Mouse (Mus musculus) kidney, postnatal 10 days (tissue): ENCODE measurements at regions not wholly inside any gene's neighbourhood (a gene's known extent, or its start where the extent isn't known, plus 50 kb on each side); places are given as distances from the start of the nearest gene placed in this dataset.

ENCODE experiments used
- DNase-seq: peaks from one replicate; pipeline ENCODE4 v3.0.0; 2021; ENCODE audit warnings: mixed read lengths

DNA sequence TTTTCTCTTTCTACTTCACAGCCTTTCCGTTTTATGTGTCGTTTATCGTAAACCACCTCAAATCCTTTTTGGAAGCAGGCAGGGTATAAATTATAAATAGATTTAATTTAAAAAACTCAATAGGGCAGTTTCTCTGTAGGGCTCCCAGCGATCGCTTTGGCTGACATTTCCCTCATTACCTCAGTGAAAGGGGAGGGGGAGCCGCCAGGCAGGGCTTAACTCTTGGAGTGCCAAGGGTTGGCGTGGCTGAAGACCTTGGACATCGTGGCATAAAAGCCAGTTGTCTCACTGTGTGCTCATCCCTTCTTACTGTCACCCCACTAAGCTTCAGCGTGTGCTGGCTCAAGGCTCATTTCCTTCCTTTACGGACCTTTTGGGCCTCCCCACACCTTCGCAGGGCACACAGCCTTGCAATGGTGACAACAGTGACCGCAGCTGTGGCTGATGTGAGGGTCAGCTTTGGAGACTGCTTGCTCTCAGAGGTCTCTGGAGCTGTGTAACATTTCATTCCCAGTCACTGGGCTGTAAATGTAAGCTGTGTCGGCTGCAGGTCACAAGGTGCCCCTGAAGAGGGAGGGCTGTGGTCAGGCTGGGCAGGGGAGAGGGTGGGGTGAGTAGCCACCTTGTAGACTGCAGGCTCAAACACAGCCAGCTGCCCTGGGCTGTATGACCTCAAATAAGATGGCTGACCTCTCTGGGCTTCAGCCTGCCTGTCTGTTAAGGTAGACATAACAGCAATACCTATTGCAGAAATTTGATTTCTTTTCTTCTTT, 81.6 kb upstream of the Stx16 start:
- peak; percentile 38 for DNase-seq

DNA sequence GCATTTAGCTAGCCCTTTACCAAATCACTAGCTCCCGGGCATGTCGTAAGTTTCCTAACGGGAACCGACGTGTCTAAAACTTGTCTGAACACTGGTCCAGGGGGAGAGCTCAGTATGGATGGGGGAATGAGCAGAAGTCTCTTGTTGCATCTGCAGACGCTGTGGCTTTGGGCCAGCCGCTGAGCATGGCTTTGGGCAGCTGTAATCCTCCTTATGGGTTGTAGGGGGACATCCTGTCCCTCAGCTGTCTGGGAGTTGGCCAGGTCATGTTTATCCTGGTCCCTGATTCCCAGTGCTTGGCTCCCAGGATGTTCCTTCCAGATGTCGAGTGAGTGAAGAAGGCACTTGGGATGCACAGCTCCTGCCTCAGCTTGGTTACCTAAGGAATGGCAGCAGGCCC, 71.4 kb upstream of the Stx16 start:
- no peak for DNase-seq

DNA sequence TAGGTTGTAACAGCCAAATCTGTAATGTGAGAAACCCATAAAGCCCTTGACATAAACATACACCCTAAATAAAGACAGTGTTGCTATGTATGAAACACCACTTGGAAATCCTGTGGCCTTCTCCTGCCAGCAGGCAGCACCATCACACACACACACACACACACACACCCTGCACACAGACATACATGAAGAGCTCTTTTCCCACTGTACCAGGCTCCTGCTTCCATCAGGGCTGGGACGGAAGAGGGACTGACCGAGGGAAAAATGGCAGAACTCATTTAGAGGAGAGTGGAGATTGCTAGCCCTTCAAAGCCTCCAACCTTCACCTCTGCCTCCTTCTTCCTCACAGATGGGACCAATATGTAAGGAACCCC, 68.1 kb upstream of the Stx16 start:
- no peak for DNase-seq

DNA sequence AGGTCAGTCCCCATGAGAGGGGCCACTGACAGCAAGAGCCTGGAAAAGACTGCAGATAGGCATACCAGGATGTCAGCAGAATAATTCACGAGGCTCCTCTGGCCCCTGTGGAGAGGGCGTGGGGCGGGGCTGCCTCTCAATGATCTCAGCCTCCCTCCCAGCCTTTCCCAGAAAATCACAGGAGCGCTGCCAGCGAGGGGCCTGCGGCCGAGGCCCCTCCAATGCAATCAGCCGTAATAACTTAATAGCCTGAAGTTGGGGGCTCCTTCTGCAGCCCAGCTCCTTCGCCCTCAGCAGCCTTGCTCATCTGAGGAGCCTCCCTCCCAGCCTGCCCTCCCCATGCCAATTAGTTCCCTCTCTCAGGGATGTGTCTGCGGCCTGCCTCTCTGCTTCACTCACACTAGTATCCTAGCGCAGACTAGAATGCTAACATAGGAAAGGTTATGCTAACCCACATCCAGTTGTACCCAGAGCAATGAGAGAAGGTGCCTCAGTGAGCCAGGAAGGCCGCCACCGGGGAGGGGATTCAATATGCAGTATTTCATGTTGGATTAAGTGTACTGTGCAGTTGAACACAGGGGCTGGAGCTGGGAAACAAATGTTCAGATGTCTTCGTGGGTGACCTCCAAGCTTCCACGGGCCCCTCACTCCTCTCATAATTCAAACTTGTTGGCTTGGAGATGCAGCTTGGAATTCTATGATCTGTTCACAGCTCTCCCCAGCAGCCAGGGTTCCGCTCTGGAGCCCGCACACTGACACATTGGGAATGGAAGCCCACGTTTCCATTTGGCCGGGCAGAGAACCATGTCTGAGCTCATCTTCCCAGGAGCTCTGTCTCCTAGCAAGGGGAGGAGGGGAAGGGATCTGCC, 67.5 kb upstream of the Stx16 start:
- DNase-seq: peak; percentile 48

DNA sequence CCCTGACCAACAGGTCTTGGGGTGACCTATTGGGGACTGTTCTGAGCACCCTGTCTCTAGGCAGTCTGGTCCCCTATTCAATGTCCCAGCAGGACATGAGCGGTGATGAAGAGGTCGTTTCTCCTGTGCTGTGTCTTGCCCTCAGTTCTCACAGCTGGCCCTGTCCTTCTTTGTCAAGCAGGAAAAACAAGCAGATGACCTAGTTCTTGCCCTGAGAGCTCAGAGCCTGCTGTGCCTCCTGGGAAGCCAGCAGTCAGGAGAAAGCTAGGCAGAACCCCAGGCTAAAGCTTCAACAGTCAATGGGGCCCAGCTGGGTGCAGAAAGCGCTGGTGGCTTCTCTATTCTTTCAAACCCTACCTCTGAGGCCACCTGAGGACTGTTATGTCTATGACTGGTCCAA, 66.1 kb upstream of the Stx16 start:
- no peak for DNase-seq

DNA sequence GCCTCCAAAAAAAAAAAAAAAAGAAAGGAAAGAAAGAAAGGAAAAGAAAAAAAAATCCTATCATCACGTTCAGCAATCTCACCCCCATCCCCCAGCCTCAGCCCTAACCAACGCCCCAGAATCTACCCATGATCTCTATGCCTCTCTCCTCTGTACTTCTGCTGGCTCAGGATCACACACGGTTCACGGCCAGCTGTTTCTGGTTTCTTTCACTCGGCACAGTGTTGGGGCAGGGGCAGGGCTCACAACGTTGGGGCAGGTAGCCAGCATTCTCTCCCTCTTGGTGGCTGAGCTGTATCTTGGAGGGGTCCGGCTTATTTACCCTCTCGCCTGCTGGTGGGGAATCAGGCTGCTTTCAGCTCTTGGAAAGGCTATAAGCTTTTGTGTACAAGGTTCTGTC, 64.7 kb upstream of the Stx16 start:
- DNase-seq: no peak

DNA sequence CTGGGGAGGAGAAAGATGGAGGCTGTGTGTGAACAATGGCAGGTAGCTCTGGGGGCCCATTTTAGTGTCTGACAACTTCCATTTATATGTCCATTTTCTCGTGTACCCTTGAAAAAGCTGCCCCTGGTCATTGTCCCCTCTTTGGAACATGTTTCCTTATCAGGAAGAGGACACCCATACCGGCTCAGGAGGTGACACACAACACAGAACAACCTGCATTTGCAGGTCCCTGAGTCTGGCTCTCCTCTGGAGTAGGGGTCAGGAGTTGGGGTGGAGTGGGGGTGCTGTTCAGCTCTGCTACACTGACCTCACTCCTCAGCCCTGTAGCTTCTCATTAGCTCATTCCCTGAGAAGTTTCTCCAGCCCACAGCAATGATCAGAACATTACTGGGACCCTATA, 61.7 kb upstream of the Stx16 start:
- DNase-seq: no peak

DNA sequence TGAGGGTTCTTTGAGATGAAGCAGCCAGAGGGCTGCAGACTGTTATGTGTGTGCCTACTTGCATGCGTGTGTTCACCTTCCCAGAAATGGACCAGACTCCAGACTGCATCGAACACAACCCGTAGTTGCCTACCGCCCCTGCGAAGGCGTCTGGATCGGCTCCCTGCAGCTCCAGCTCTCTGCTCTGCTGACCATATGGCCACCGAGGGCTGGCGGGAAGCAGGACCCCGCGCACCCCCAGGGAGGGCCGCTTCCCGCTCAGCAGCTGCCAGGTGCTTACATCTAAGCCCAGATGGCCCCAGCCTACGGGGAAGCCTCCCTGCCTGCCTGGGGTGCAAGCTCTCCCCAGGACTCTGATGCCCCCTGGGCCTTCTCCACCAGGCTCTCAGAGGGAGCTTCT, 60.8 kb upstream of the Stx16 start:
- DNase-seq: no peak

DNA sequence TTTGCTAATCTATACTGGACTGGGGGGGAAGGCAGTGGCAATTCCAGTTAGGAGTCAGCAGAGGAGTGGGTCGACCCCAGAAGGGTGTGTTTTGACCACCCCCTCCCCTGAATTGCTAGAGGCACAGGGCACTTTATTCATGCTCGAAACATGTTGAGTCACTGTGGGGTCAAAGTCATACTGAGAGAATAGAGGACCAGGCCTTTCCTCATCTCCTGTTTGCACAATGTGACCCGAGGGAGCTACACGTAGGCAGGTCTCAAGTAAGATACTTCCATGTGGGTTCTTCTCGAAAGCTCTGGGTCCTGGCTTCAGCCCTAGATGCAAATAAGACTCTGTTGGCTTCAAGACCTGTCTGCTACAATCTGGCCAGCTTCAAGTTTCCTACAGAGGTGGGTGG, 60.0 kb upstream of the Stx16 start:
- no peak for DNase-seq

DNA sequence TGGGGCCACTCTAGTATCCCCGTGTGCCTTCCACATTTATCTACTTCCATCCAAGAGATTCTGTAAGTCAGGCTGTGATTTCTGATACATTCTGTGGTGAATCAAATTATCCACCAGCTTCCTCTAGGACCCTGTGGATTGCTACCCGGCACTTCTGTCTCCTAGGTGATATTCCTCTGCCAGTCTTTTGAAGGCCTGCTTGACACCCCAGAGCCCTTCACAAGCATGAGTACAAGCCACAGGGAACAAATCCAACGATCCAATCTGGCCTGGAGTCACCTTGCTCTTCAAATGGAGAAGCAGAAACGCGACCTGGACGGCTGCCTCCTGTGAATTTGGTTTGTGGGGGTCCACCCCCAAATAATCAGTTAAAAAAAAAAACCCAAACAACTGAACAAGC, 59.1 kb upstream of the Stx16 start:
- DNase-seq: no peak

DNA sequence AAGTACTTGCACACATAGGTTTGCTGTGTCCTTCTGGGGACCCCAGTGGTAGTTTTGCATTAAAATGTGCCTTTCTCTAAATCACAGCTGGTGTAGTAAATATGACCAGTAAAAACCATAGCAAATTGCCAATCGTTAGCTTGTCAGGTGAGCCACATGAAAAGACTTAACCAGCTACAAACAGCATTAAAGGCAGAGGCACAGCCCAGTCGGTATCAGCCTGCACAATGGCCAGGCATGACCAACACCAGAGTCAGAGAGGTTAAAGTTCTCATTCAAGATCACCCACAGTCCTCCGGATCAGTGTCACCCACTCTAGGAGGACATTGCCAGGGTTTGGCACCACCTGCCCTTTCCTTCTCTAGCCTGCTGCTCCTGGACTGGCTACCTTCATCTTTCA, 58.5 kb upstream of the Stx16 start:
- DNase-seq: no peak

DNA sequence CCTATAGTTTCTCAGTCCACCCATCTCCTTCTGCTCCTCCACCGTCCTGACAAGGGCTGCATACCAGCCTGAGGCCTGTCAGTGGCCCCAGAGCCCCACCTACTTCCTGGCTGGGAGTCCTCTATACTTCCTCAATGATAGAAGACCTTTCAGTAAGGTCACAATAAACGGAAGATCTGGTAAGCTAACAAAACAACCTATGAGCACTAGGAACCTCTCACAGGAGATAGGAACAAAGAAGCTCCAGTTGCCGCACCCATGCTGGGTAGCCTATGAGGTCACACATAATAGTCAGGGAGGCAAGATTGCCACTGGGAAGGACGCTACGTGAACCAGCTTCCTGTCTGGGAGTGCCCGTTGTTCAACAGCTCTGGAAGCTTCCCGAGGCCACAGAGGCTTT, 58.1 kb upstream of the Stx16 start:
- no peak for DNase-seq

DNA sequence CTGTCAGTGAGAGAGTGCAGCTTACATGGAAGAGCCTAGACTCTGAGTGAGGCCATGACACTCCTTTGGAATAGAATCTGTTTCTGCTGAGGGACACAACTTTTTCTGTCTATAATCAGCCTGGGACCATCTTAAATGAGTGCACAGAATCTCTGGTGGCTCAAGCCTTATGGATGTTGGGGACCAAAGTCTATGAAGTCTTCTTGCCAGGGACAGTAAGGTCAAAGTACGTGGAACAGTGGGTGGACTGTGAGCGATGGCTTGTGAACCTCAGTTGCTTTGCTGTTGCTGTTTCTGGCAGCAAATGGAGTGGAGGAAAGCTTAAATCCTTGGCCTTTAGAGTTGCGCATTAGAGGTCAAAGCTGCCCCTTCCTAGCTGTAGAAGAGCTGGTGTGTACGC, 57.1 kb upstream of the Stx16 start:
- DNase-seq: no peak

DNA sequence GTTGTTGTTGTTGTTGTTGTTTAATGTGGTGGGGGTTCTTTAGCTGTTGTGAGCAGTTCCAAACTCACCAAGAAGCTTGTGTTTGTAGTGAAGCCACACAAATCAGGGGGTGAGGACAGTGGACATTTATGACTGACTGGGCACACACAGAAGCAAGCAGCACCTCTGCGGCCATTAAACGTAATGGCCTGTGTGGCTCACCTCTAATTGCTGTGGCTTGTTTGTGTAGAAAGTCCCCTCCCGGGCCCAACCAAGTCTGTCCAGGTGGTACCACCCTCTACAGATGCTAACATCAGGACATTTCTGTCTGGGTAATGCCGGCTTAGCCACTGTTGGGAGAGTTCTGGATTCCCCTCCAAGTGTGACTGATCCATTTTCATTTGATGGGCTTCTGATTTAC, 56.1 kb upstream of the Stx16 start:
- no peak for DNase-seq

DNA sequence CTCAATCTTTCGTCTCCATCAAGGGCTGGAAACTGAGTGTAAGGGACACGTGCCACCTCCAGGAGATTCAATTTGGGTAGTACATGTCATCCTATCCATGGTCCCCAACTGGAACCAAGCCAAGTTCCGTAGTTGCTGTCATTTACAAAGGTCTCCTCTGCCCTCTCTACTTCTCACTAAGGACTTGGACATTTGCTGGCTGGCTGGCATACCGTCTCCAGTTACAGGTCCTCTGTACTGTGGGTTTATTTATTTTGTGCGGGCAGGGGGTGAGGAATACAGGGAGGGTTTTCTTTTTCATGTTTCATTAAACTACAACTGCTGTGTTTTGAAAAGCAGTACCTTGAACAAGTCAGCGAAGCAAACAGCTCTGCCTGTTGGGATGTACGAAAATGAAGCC, 55.7 kb upstream of the Stx16 start:
- DNase-seq: no peak

DNA sequence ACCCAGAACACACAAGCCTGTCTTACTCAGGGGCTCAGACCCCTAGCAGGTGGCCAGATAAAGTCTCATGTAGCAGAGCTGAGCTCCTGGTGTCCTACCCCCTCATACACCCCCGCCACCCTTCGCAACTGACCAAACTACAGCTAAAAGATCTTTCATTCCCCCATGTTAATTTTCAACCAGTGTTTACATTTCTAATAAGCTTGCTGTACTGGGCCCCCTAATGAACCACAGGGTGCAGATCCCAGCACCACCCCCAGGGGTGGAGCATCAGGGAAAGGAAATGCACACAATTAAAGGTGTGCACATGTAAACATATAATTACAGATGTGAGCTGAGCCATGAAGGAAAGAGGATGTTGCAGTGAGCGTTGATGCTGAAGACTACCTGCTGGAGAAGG, 54.6 kb upstream of the Stx16 start:
- no peak for DNase-seq

DNA sequence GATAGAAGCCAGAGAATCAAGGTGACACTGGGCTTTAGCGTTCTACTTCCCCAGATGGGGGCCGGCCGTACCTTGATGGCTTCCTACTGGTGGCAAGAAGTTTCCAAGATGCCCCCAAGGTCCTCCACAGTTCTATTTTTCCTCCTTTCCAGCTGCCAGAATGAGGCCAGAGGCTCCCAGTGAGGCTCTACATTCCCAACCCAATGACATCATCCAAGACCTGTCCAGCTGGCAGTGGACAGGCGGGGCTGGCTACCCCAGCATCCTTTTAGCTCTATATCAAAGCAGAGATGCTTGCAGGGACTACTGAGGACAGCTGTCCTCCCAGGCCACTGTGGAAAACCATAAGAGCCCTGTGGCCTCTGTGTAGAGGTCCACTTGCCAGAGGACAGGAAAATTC, 53.8 kb upstream of the Stx16 start:
- no peak for DNase-seq

DNA sequence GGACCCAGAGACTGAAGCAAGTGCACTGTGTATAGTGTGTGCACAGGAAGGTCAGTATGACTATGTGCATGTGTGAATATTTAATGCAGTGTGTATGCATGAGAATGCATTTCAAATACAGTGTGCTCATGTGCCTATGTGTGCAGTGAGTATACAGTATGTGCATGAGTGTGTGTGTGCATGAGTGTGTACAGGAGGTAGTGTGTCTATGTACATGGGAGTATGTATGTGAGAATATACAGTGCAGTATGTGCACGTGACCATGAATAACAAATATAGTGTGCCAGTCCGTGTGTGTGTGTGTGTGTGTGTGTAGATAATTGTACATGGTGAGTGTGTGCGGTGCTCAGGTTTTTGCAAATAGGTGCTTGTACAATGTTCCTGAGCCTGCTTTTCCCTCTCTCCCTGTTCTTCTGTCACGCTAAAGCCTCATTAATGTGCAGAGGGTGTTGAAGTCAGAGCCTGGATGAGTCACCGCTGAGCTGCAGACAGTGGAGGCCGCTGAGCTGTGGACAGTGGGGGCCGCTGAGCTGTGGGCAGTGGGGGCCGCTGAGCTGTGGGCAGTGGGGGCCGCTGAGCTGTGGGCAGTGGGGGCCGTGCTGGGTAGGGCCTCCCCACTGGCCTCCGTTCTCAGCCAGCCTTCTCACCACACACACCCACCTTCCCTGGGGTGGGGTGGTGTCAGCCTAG, 50.8 kb upstream of the Stx16 start:
- no peak for DNase-seq
